Mouse (Mus musculus) myocyte (in vitro differentiated cells): ENCODE measurements around the gene Cerkl. TPM values are rescaled to one million over a fixed set of nuclear protein-coding genes. Genes with fewer than 3 reads are reported as not detected.
A peak's percentile ranks its signal among the peaks of the same experiment; 100 is the strongest.

Source experiments
- H3K27me3 ChIP-seq: one replicate; pipeline ENCODE4 v1.6.1; 2011; ENCODE audit not compliant: control insufficient read depth, insufficient read depth, insufficient read length
- H3K36me3 ChIP-seq: one replicate; pipeline ENCODE4 v1.6.1; 2011; ENCODE audit not compliant: control insufficient read depth, insufficient read depth
- H3K4me2 ChIP-seq: one replicate; pipeline ENCODE4 v1.6.1; 2011; ENCODE audit warnings: low read depth, control low read depth
- H3K4me3 ChIP-seq: one replicate; pipeline ENCODE4 v1.5.1; 2011; ENCODE audit warnings: mild to moderate bottlenecking, control low read depth, moderate library complexity
- H3K79me2 ChIP-seq: one replicate; pipeline ENCODE4 v1.6.1; 2011; ENCODE audit not compliant: control insufficient read depth, insufficient read depth
- H3ac ChIP-seq: one replicate; pipeline ENCODE4 v1.6.1; 2011; ENCODE audit not compliant: control insufficient read depth, insufficient read length
- CEBPB ChIP-seq: IDR thresholded peaks from 2 replicates; pipeline ENCODE4 v1.6.1; 2011; ENCODE audit warnings: mild to moderate bottlenecking, moderate library complexity; ENCODE audit not compliant: poor library complexity, insufficient read depth, severe bottlenecking
- E2F4 ChIP-seq: IDR thresholded peaks from one replicate; pipeline ENCODE4 v1.6.1; 2011; ENCODE audit warnings: mild to moderate bottlenecking, control low read depth, moderate library complexity; ENCODE audit not compliant: insufficient read depth
- MAX ChIP-seq: IDR thresholded peaks from one replicate; pipeline ENCODE4 v1.6.1; 2011; ENCODE audit warnings: low read depth, mild to moderate bottlenecking, control low read depth
- MYOD1 ChIP-seq, 3 experiments: IDR thresholded peaks; one replicate each; pipeline ENCODE4 v1.6.1; 2011; ENCODE audit warnings: control low read depth in 2 of 3, low read depth in 2 of 3, mild to moderate bottlenecking in 2 of 3, moderate library complexity in 1 of 3; ENCODE audit not compliant: insufficient read length in 2 of 3, control insufficient read depth in 1 of 3
- MYOG ChIP-seq, 3 experiments: IDR thresholded peaks; one replicate each; pipeline ENCODE4 v1.6.1; 2011; ENCODE audit warnings: control low read depth in 2 of 3, low read depth in 2 of 3, mild to moderate bottlenecking in 2 of 3; ENCODE audit not compliant: insufficient read length in 2 of 3, control insufficient read depth in 1 of 3, insufficient read depth in 1 of 3
- POLR2A ChIP-seq: IDR thresholded peaks from one replicate; pipeline ENCODE4 v1.6.1; 2011; ENCODE audit warnings: low read depth, mild to moderate bottlenecking, control low read depth, moderate library complexity; ENCODE audit not compliant: insufficient read length
- POLR2AphosphoS2 ChIP-seq: IDR thresholded peaks from one replicate; pipeline ENCODE4 v1.6.1; 2011; ENCODE audit warnings: low read depth, control low read depth; ENCODE audit not compliant: insufficient read length
- REST ChIP-seq: IDR thresholded peaks from one replicate; pipeline ENCODE4 v1.6.1; 2011; ENCODE audit warnings: mild to moderate bottlenecking, control low read depth, moderate library complexity; ENCODE audit not compliant: insufficient read depth, insufficient read length
- SRF ChIP-seq: IDR thresholded peaks from one replicate; pipeline ENCODE4 v1.6.1; 2011; ENCODE audit warnings: low read depth; ENCODE audit not compliant: control insufficient read depth, insufficient read length
- TCF12 ChIP-seq: IDR thresholded peaks from one replicate; pipeline ENCODE4 v1.6.1; 2011; ENCODE audit warnings: mild to moderate bottlenecking, control low read depth; ENCODE audit not compliant: poor library complexity, insufficient read depth, severe bottlenecking
- TCF3 ChIP-seq: IDR thresholded peaks from one replicate; pipeline ENCODE4 v1.6.1; 2011; ENCODE audit warnings: low read depth, control low read depth; ENCODE audit not compliant: insufficient read length
- USF1 ChIP-seq: IDR thresholded peaks from one replicate; pipeline ENCODE4 v1.6.1; 2011; ENCODE audit warnings: low read depth, mild to moderate bottlenecking, control low read depth, moderate library complexity
- polyA plus RNA-seq: library from polyadenylated mRNA; unstranded; fragments of >200 nt; fragmentation: generic; extraction: Trizol; gene quantifications from one replicate; pipeline ENCODE4 v1.2.1, GENCODE M21; 2012; ENCODE audit warnings: missing spikeins

Cerkl gene
- polyA plus RNA-seq, 1 experiment: not detected

- Histone ChIP-seq H3K36me3 (no peaks in the 10 kb centered on the region), H3K4me3 (no peak overlapping the region), H3K79me2 (no peaks in the 10 kb centered on the region), H3K4me2 (no peak overlapping the region), H3ac (no peak overlapping the region), H3K27me3 (no peaks in the 10 kb centered on the region)
- TF ChIP-seq MYOG (IDR thresholded peaks at IDR 0.05; ENCODE audit: control insufficient read depth in 1 of 3, insufficient read depth in 1 of 3, insufficient read length in 2 of 3, low read depth in 2 of 3) (no peak), REST (no peak), MAX (no peak), USF1 (no peak), MYOD1 (IDR thresholded peaks at IDR 0.05; ENCODE audit: control insufficient read depth in 1 of 3, insufficient read length in 2 of 3, low read depth in 2 of 3) (no peak), CEBPB (no peak), POLR2A (no peak), TCF3 (no peak), TCF12 (no peak), SRF (no peak), E2F4 (no peak), POLR2AphosphoS2 (no peak)
These were observed 113.5 kb downstream of the Cerkl start for GRCm38 (mm10) chr2:79343115-79343514.

GRCm38 (mm10) chr2:79339003-79339402 lies 117.6 kb downstream of the Cerkl start:
- Histone ChIP-seq H3K4me3 (no peak overlapping the region), H3K79me2 (no peaks in the 10 kb centered on the region), H3K4me2 (peak overlapping the region; percentile 21), H3ac (no peak overlapping the region), H3K27me3 (no peaks in the 10 kb centered on the region), H3K36me3 (no peaks in the 10 kb centered on the region)
- no peak for TF ChIP-seq MYOD1 (IDR thresholded peaks at IDR 0.05; ENCODE audit: control insufficient read depth in 1 of 3, insufficient read length in 2 of 3, low read depth in 2 of 3)
- TF ChIP-seq CEBPB: no peak
- TF ChIP-seq E2F4: no peak

GRCm38 (mm10) chr2:79336141-79336540 lies 120.4 kb downstream of the Cerkl start:
- no peak for TF ChIP-seq TCF3
- no peak for TF ChIP-seq REST
- TF ChIP-seq USF1: no peak
- no peak for TF ChIP-seq SRF
- TF ChIP-seq POLR2AphosphoS2: no peak
- no peak for TF ChIP-seq TCF12
- no peak for TF ChIP-seq MYOD1 (IDR thresholded peaks at IDR 0.05; ENCODE audit: control insufficient read depth in 1 of 3, insufficient read length in 2 of 3, low read depth in 2 of 3)
- no peak for TF ChIP-seq POLR2A
- no peak for TF ChIP-seq MAX
- no peak for TF ChIP-seq MYOG (IDR thresholded peaks at IDR 0.05; ENCODE audit: control insufficient read depth in 1 of 3, insufficient read depth in 1 of 3, insufficient read length in 2 of 3, low read depth in 2 of 3)
- TF ChIP-seq E2F4: no peak
- no peak for TF ChIP-seq CEBPB
- Histone ChIP-seq H3K36me3 (no peaks in the 10 kb centered on the region), H3K27me3 (no peaks in the 10 kb centered on the region), H3K79me2 (no peaks in the 10 kb centered on the region), H3ac (no peak overlapping the region), H3K4me2 (no peak overlapping the region), H3K4me3 (no peak overlapping the region)

- H3K36me3 ChIP-seq: no peaks in the 10 kb centered on the region
- H3K27me3 ChIP-seq: no peaks in the 10 kb centered on the region
- H3K79me2 ChIP-seq: no peaks in the 10 kb centered on the region
- TF ChIP-seq SRF (no peak), POLR2AphosphoS2 (no peak), TCF12 (no peak), MAX (no peak), USF1 (no peak), MYOG (IDR thresholded peaks at IDR 0.05; ENCODE audit: control insufficient read depth in 1 of 3, insufficient read depth in 1 of 3, insufficient read length in 2 of 3, low read depth in 2 of 3) (no peak), REST (no peak), MYOD1 (IDR thresholded peaks at IDR 0.05; ENCODE audit: control insufficient read depth in 1 of 3, insufficient read length in 2 of 3, low read depth in 2 of 3) (no peak), TCF3 (no peak), POLR2A (no peak), CEBPB (no peak), E2F4 (no peak)
- H3ac ChIP-seq: no peak overlapping the region
- no peak overlapping the region for H3K4me3 ChIP-seq
- H3K4me2 ChIP-seq: no peak overlapping the region
These were observed 121.9 kb downstream of the Cerkl start for GRCm38 (mm10) chr2:79334661-79335060.

GRCm38 (mm10) chr2:79328079-79328478 lies 128.5 kb downstream of the Cerkl start:
- Histone ChIP-seq H3K4me3 (no peak overlapping the region), H3K79me2 (no peaks in the 10 kb centered on the region), H3K4me2 (no peak overlapping the region), H3K36me3 (peaks cover 5% of the 10 kb centered on the region), H3K27me3 (no peaks in the 10 kb centered on the region), H3ac (no peak overlapping the region)
- TF ChIP-seq MYOD1 (IDR thresholded peaks at IDR 0.05; ENCODE audit: control insufficient read depth in 1 of 3, insufficient read length in 2 of 3, low read depth in 2 of 3) (no peak), POLR2AphosphoS2 (no peak), USF1 (no peak), TCF3 (no peak), MYOG (IDR thresholded peaks at IDR 0.05; ENCODE audit: control insufficient read depth in 1 of 3, insufficient read depth in 1 of 3, insufficient read length in 2 of 3, low read depth in 2 of 3) (no peak), CEBPB (no peak), REST (no peak), POLR2A (no peak), SRF (no peak), TCF12 (no peak), MAX (no peak), E2F4 (no peak)
